Mouse (Mus musculus): ENCODE data around the gene Myo1h.

The Myo1h gene

DNA sequence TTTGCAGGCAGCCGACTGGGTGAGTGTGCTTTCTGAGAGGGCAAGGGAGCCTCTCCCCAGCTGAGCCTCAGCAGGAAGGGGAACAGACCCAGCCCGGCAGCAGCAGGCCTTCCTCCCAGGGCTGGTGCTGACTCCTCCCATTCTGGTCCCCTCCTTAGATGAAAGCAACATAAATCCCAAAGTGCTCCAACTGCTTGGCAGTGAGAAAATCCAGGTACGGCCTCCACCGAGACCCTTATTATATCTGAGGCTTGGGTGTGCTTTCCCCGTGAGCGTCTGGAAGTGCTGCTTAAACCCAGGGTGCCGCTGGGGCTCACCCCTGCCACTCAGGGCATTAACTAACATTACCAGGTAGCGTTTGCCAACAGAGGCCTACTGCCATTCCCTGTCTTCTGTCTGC is 70.6 kb downstream of the Myo1h start:
- DNase-seq (ENCODE audit: low spot score in 2 of 2) = no peak

DNA sequence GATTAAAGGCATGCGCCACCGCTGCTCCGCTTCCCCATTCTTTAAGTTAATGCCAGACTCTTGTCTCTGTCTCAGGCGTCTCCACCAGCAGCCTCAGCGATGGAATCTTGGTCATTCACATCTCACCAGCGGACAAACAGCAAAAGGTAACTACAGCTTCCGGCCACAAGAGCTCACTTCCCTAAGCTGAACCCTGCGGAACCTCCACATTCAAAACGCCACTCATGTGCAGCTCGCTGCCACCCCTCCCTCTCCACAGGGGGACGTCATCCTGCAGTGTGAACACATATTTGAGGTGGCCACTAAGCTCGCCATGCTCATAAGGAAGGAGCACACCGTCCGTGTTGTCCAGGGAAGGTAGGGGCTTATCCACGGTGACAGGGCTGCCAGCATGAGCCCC is 72.0 kb downstream of the Myo1h start:
- DNase-seq (ENCODE audit: low spot score in 2 of 2) = no peak

- peak in 1 of 2 experiments; percentile 34 for DNase-seq (ENCODE audit: low spot score in 2 of 2)
These were observed 76.2 kb downstream of the Myo1h start for GRCm38 (mm10) chr5:114365043-114365752.

DNA sequence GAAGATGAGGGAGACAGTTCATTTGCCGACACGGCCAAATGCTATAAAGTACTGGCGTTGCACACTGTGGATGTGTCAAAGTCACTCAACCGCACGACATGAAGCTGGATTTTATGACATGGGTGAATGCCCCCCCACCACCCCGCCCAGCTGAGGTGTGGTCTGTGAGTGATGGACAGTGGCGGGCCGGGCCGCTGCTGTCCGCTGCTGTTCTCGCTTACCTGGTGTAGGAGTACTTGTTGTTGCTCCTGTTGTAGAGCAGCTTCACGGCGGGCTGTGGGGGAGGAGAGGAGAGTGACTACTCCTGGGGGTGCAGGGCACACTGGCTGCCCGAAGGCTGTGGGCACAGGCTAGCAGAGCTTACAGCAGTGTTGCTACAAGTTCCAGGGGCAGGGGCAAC is 79.2 kb downstream of the Myo1h start:
- DNase-seq (ENCODE audit: low spot score in 2 of 2) = no peak

- no peak for DNase-seq (ENCODE audit: low spot score in 2 of 2)
These were observed 80.0 kb downstream of the Myo1h start for GRCm38 (mm10) chr5:114368803-114369496.

GRCm38 (mm10) chr5:114369921-114370320 is 81.0 kb downstream of the Myo1h start:
- DNase-seq (ENCODE audit: low spot score in 2 of 2) = no peak

GRCm38 (mm10) chr5:114370371-114370776 is 81.4 kb downstream of the Myo1h start:
- DNase-seq (ENCODE audit: low spot score in 2 of 2) = peak; percentile 76 to 80

DNA sequence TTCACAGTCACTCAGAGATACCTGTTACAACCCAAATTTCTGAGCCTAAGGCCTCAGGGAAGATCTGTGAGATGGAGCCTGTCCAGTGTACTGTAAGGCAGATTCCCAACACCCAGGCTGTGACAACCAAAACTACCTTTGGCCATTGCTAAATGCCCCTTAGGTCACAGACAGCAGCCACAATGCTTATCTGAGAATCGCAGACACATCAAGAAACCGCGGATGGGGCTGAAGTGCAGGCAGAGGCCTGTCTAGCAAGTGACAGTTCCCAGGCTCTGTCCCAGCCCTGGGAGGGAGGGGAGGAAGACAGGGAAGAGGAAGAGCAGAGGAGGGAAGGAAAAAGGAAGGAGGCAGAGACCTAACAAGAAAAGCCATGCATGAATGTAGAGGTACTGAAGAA is 82.4 kb downstream of the Myo1h start:
- DNase-seq (ENCODE audit: low spot score in 2 of 2) = no peak

DNA sequence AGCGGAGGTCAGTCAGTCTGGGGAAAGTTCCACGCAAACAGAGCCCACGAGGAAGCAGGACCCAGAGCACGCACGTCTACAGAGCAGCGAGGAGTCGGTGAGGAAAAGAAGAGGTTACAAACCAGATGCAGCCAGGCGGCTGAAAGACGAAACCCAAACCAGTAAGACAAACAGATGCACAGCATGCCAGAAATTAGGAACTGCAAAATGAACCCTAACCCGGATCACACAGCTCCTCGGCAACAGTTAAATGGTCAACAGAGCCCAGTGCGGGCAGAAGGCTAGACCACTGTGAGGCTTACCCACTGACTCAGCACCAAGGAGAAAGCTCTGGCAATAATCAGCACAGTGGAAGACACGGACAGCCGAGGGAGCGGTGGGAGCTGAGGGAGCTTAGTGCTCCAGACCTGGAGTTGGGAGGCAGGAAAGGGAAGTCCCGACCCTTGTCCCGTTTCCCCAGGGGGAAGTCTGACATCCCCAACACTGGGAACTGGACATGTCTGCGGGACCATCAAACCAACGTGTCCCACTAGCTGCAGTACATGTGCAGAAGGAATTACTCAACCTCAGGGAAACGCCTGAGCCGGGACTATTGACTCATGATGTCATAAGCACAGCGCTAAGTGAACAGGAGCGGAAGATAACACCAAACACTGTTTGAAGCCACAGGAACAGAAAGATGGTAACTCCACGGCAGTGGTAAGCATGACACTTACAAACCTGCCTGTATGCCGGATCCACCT is 82.9 kb downstream of the Myo1h start:
- DNase-seq (ENCODE audit: low spot score in 2 of 2) = peak in 1 of 2 experiments; percentile 35

GRCm38 (mm10) chr5:114372565-114372964 is 83.6 kb downstream of the Myo1h start:
- no peak for DNase-seq (ENCODE audit: low spot score in 2 of 2)

GRCm38 (mm10) chr5:114373174-114373573 is 84.2 kb downstream of the Myo1h start:
- DNase-seq (ENCODE audit: low spot score in 2 of 2) = peak in 1 of 2 experiments; percentile 30

DNA sequence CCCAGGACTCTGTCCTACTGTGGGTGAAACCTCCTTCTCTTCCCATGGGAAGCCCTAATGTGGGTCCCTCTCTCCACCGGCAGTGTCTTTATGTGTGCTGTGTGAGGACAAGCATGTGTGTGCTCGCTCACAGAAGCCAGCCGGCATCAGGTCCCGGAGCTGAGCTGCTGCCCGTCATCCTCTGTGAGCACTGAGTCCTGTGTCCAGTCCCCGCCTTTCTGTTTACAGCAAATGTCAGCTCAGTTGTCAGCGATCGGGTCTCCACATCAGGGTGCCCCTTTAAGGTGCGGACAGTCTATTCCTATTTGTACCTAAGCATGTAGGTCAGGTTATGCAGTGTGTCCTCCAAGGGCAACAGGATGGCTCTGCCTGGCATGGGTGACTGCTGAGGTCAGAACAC is 84.6 kb downstream of the Myo1h start:
- no peak for DNase-seq (ENCODE audit: low spot score in 2 of 2)

DNA sequence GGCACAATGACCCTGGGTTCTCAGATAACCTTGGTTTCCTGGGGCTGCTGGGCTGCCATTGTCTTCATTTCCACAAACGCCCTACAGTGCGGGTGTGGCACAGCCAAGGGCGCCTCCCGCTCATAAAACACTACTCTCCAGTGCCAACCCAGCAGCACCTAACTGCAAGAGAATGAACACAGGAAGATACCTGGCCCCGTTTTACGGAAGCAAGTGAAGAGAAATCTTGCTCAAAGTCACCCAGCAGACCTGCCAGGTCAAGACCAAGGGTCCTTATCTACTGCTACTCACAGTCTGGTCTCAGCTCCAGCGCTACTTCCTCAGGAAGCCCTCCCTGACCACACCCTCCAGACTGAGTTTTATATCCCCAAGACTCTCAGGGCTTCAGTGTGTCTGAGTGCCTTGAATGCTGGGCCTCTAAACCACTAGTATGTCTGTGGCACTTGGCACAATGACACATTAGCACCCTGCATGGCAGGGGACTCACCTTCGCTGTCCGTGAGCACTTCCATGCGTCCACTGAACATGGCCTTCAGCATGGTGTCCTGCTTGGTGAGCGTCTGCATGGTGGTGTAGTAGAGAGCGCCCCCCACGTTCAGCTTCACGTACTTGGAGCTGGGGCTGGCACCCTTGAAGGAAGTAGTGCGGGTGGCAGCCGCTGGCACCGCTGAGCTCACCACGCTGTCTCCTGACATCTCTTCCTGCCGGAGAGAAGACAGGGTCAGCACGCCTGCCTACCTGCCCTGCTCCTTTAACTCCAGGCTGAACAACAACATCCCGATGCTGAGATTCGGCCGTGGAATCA is 85.6 kb downstream of the Myo1h start:
- DNase-seq (ENCODE audit: low spot score in 2 of 2) = peak; percentile 47 to 71

- DNase-seq (ENCODE audit: low spot score in 2 of 2) = peak; percentile 39 to 41
These were observed 89.4 kb downstream of the Myo1h start for GRCm38 (mm10) chr5:114378177-114378920.

DNA sequence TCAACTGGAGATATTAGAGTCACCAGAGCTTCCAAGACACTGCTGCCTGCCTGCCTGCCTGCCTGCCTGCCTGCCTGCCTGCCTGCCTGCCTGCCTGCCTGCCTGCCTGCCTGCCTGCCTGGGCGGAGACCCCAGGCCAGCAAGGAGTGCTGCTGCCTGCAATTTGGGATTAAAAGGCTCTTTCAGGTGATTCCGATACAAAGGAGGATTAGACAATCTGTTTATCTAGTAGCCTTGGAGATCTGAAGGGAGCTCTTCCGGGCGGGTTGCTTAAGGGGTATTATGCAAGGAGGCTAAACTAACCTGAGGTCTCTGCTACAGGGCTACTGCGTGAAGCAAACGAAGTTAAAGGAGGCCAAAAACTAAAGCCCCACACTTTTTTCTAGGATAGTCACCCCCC is 90.0 kb downstream of the Myo1h start:
- no peak for DNase-seq (ENCODE audit: low spot score in 2 of 2)

DNA sequence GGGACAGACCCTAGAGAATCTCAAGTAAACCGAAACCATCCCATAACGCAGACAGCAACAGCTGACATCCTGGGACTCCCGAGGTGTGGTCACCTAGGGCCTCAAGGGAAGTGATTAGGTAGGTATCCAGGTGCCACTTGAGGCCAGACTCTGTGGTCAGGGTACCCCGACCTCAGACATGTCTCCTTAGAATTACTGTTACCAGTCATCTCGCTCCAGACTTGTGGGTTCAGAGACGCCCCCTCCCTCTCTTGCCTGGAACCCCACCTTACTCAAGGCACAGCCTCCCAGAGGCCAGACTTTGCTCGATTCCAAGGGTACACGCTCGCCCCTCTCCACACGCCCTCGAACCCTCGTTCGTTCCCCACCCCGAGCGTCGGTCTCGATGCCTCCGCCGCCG is 90.8 kb downstream of the Myo1h start:
- peak in 1 of 2 experiments; percentile 27 for DNase-seq (ENCODE audit: low spot score in 2 of 2)

DNA sequence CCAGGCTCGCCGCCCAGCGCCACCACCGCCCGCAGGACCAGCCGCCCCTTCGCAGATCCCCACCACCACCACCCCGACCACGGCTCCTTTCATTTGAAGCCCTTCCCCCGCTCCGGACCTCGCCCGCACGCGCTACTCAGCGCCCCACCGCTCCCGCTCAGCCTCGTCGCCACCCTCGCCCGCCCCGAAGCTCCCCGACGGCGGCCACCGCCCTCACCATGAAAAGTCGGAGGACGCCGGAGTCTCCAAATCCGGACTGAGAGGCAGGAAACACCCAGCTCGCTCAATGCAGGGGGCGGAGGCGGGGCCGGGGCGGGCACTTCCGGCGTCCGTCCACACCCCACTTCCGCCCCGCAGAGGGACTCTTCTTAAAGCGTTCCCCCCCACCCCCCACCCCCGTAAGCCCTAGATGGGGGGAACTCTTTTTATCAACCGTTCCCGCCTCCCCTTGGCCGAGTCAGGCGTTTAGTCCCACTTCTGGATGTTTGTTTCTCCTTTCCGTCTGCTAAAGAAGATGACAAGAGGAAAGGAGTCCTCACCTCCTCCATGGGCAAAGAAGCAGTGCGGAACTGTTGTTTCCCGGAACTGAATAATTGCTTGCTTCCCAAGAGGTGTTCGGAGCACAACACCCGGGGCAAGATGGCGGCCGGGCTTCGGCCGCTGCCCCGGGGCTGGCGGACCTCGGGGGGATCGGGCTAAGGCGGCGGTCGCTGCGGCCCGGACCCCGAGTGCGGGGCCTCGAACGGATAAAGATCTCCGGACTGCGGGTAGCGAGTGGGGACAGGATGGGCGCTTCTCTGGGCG is 91.4 kb downstream of the Myo1h start, which contains the start of the genes Kctd10 and Ube3b:
Kctd10 (minus strand) TSS at position 300 of the 804 bp plus-strand sequence.
Ube3b (plus strand) TSS at position 399 of the 804 bp plus-strand sequence.
- DNase-seq (ENCODE audit: low spot score in 2 of 2) = peak; percentile 84 to 90

- DNase-seq (ENCODE audit: low spot score in 2 of 2) = no peak
These were observed 92.0 kb downstream of the Myo1h start for GRCm38 (mm10) chr5:114381013-114381351.

GRCm38 (mm10) chr5:114383184-114383904 is 94.4 kb downstream of the Myo1h start:
- DNase-seq (ENCODE audit: low spot score in 2 of 2) = no peak

Data from heart, adult 9 months (tissue).